24 mouse cellular contexts compared by ENCODE assay signal in genomic region chr13:36334748-36335147, GRCm38 (mm10).
A peak's percentile ranks its signal among the peaks of the same experiment; 100 is the strongest.
DNase-seq lines count a peak whose midpoint lies in the region; ATAC-seq lines count a peak whose summit lies in the region.
"Had no signal": no experiment of that assay in that cellular context is flagged by ENCODE, and none has a peak within 500 bp of the region (broad histone marks: within the 10 kb centered on the region; RNA-seq: fewer than 3 reads in every experiment).

No protein-coding gene starts in this region.

- H3K9me3 ChIP-seq in liver, embryonic 12.5 days (replicated peaks): no peaks in the 10 kb centered on the region
- H3K9me3 ChIP-seq in liver, embryonic 15.5 days (replicated peaks): no peaks in the 10 kb centered on the region
- no peaks in the 10 kb centered on the region for H3K9me3 ChIP-seq in kidney, embryonic 14.5 days (ENCODE audit: control insufficient read depth, low read length)
- H3K9me3 ChIP-seq: embryonic facial prominence, embryonic 12.5 days; embryonic facial prominence, embryonic 15.5 days; hindbrain, embryonic 10.5 days had no signal

- ATAC-seq in liver, embryonic 12.5 days: peak; percentile 77
- peak; percentile 34; the same call in 1 of the 2 replicates for ATAC-seq in liver, embryonic 15.5 days (ENCODE audit: insufficient read depth)
- ATAC-seq in megakaryocyte-erythroid progenitor cell, adult 5-6 weeks (replicated peaks; ENCODE audit: low FRiP score, low TSS enrichment, poor library complexity, severe bottlenecking): peak; percentile 78
- ATAC-seq in kidney, embryonic 14.5 days (ENCODE audit: low FRiP score, low TSS enrichment): no peak
- ATAC-seq: CD4-positive, CD25-positive, alpha-beta regulatory T cell, adult 4 months; forebrain, embryonic 14.5 days; forebrain, postnatal 0 days; Patski had no signal

- H3K4me3 ChIP-seq in liver, embryonic 12.5 days: no peak overlapping the region
- no peak overlapping the region for H3K4me3 ChIP-seq in liver, embryonic 15.5 days (replicated peaks)
- H3K4me3 ChIP-seq in kidney, embryonic 14.5 days (ENCODE audit: low read length): no peak overlapping the region
- H3K4me3 ChIP-seq: embryonic facial prominence, embryonic 12.5 days; embryonic facial prominence, embryonic 15.5 days; hindbrain, embryonic 10.5 days had no signal

- H3K4me2 ChIP-seq in liver, embryonic 12.5 days: no peak overlapping the region
- no peak overlapping the region for H3K4me2 ChIP-seq in liver, embryonic 15.5 days
- no peak overlapping the region for H3K4me2 ChIP-seq in kidney, embryonic 14.5 days (replicated peaks; ENCODE audit: low read depth, low read length)
- H3K4me2 ChIP-seq: embryonic facial prominence, embryonic 12.5 days; embryonic facial prominence, embryonic 15.5 days; heart, embryonic 11.5 days; hindbrain, embryonic 14.5 days had no signal

- peak; percentile 20 for DNase-seq in MEL-GATA-1-ER (ENCODE audit: extremely low read depth, low read depth)
- no peak for DNase-seq in ovary, adult 18-20 months (ENCODE audit: low spot score)
- no peak for DNase-seq in gastrocnemius, adult 8-10 months (ENCODE audit: low spot score in 2 of 2)
- DNase-seq: adrenal gland, postnatal 10 days; adrenal gland, postnatal 36 days; cerebellum, adult 18-20 months; cerebellum, adult 9-11 months; cerebellum, postnatal 25 days; forebrain, postnatal 0 days; gastrocnemius, postnatal 10 days; heart, adult 11 months; heart, postnatal 36 days had no signal

- WGBS in liver, embryonic 12.5 days (ENCODE audit: insufficient replicate concordance): 24% methylated on average over 5 of the region's 5 CpGs
- WGBS in liver, embryonic 15.5 days (ENCODE audit: insufficient replicate concordance): 18% methylated on average over 5 of the region's 5 CpGs
- 67% methylated on average over 5 of the region's 5 CpGs for WGBS in kidney, embryonic 14.5 days

- no peaks in the 10 kb centered on the region for H3K36me3 ChIP-seq in liver, embryonic 12.5 days
- no peaks in the 10 kb centered on the region for H3K36me3 ChIP-seq in liver, embryonic 15.5 days (replicated peaks)
- H3K36me3 ChIP-seq in kidney, embryonic 14.5 days (ENCODE audit: control insufficient read depth, insufficient read depth, low read length): no peaks in the 10 kb centered on the region
- H3K36me3 ChIP-seq: embryonic facial prominence, embryonic 12.5 days; embryonic facial prominence, embryonic 15.5 days; hindbrain, embryonic 10.5 days had no signal

- H3K4me1 ChIP-seq in liver, embryonic 12.5 days: peaks cover 12% of the 10 kb centered on the region
- H3K4me1 ChIP-seq in liver, embryonic 15.5 days (replicated peaks): peaks cover 4% of the 10 kb centered on the region; the same call in 1 of the 2 replicates
- no peaks in the 10 kb centered on the region for H3K4me1 ChIP-seq in kidney, embryonic 14.5 days (ENCODE audit: control insufficient read depth, insufficient read depth, low read length)
- H3K4me1 ChIP-seq: embryonic facial prominence, embryonic 12.5 days; embryonic facial prominence, embryonic 15.5 days had no signal

- H3K9ac ChIP-seq in liver, embryonic 12.5 days: no peak overlapping the region
- no peak overlapping the region for H3K9ac ChIP-seq in liver, embryonic 15.5 days
- no peak overlapping the region for H3K9ac ChIP-seq in kidney, embryonic 14.5 days (ENCODE audit: low read depth, low read length)
- H3K9ac ChIP-seq: embryonic facial prominence, embryonic 12.5 days; embryonic facial prominence, embryonic 15.5 days; forebrain, postnatal 0 days; hindbrain, embryonic 14.5 days had no signal

- no peaks in the 10 kb centered on the region for H3K27me3 ChIP-seq in liver, embryonic 12.5 days (replicated peaks)
- no peaks in the 10 kb centered on the region for H3K27me3 ChIP-seq in liver, embryonic 15.5 days
- no peaks in the 10 kb centered on the region for H3K27me3 ChIP-seq in kidney, embryonic 14.5 days (ENCODE audit: control insufficient read depth, insufficient read depth, low read length)
- H3K27me3 ChIP-seq: embryonic facial prominence, embryonic 12.5 days; embryonic facial prominence, embryonic 15.5 days; Patski had no signal

- no peak overlapping the region for H3K27ac ChIP-seq in liver, embryonic 12.5 days
- no peak overlapping the region for H3K27ac ChIP-seq in liver, embryonic 15.5 days (replicated peaks)
- H3K27ac ChIP-seq in kidney, embryonic 14.5 days (ENCODE audit: low read depth, low read length): no peak overlapping the region
- H3K27ac ChIP-seq: embryonic facial prominence, embryonic 12.5 days; embryonic facial prominence, embryonic 15.5 days; hindbrain, embryonic 10.5 days; hindbrain, embryonic 14.5 days had no signal
